Mouse (Mus musculus) heart, postnatal 36 days (tissue): ENCODE results near the gene Abcb4. TPM values are rescaled to one million over a fixed set of nuclear protein-coding genes. Genes with fewer than 3 reads are reported as not detected.
A peak's percentile ranks its signal among the peaks of the same experiment; 100 is the strongest.
"Not testable (repeated sequence)": the region's sequence is repeated elsewhere in the genome, so short reads cannot be mapped to it uniquely, and the experiment has no call there.

Experiments
- DNase-seq, 2 experiments: peaks; one replicate each; pipeline ENCODE4 v3.0.0; 2021 to 2022
- intact Hi-C: fragments of 180-260 bp; cut with DNase I; formaldehyde crosslinking; loops from one replicate; pipeline ENCODE4 v1.15.1; 2025
- total RNA-seq, 2 experiments: library from RNA; stranded (reverse); gene quantifications; 2 replicates each; pipeline ENCODE4 v1.2.3; 2021

Abcb4 gene
- total RNA-seq, 2 experiments from 2014 or later, result 12.6 to 14.0 TPM

GRCm38 (mm10) chr5:8995966-8996685, 102.6 kb downstream of the Abcb4 start:
- intact Hi-C loops, result loop anchor here (2.0 to 10.0 kb wide), 6 partner anchors 59 to 941 kb away; partner anchors contain the start of genes Dbf4, Dmtf1, Slc25a40 and Tmem243
- DNase-seq, result peak in 1 of 2 experiments; percentile 13

- DNase-seq, result peak; percentile 92 to 95
- intact Hi-C loops, result loop anchor here (2.0 to 10.0 kb wide), 6 partner anchors 58 to 942 kb away; partner anchors contain the start of genes Dbf4, Dmtf1, Slc25a40 and Tmem243
These were observed 103.4 kb downstream of the Abcb4 start, which contains the start of gene Crot for GRCm38 (mm10) chr5:8996686-8997512. Gene Crot, minus strand, starts transcription at chr5:8997324.

- intact Hi-C loops, result loop anchor here (2.0 to 10.0 kb wide), 6 partner anchors 57 to 943 kb away; partner anchors contain the start of genes Dbf4, Dmtf1, Slc25a40 and Tmem243
- peak in 1 of 2 experiments; percentile 53 for DNase-seq
These were observed 104.0 kb downstream of the Abcb4 start for GRCm38 (mm10) chr5:8997513-8997895.

GRCm38 (mm10) chr5:8999108-8999507, 105.6 kb downstream of the Abcb4 start:
- intact Hi-C loops, result loop anchor here (5.0 to 10.0 kb wide), 4 partner anchors 56 to 944 kb away; partner anchors contain the start of genes Dbf4 and Slc25a40
- no peak for DNase-seq

GRCm38 (mm10) chr5:9000006-9000405, 106.5 kb downstream of the Abcb4 start:
- DNase-seq, intact Hi-C loops: not testable (repeated sequence)

- DNase-seq, intact Hi-C loops: not testable (repeated sequence)
These were observed 113.1 kb downstream of the Abcb4 start for GRCm38 (mm10) chr5:9006585-9006984.

Other genes with a start within 250 kb of the Abcb4 start
- 10 to 100 TPM; 11.2 to 11.8 TPM for gene Abcb1a, start 233.6 kb upstream of the Abcb4 start, total RNA-seq
- 1 to 10 TPM; 2.7 to 6.7 TPM for gene Abcb1b, start 95.6 kb upstream of the Abcb4 start, total RNA-seq
- 10 to 100 TPM; 24.5 to 26.0 TPM for gene Crot, start 103.6 kb downstream of the Abcb4 start, total RNA-seq
- 1 to 10 TPM; 8.7 to 9.3 TPM for gene Tmem243, start 207.0 kb downstream of the Abcb4 start, total RNA-seq